Mouse (Mus musculus): ENCODE data around the gene Rap1gap2. TPM values are rescaled to one million over a fixed set of nuclear protein-coding genes. Genes with fewer than 3 reads are reported as not detected.

Gene Rap1gap2
- total and polyA plus RNA-seq, 3 experiments, result 5.8 to 10.1 TPM; not detected in 1

DNA sequence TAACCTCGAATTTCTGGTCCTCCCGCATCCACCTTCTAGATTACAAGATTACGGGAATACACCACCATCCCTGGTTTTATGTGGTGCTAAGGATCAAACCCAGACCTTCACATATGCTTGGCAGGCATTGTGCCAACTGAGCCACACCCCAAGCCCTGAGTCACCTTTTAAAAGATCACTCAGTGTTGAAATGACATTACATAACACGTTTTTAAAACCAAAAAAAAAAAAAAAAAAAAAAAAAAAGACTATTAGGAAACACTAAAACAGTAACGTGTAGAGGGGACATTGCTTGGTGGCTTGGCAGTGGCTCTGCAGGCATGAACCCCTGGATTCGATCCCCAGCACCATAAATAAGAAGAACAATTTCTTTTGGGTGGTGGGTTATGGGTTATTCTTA, 59.1 kb downstream of the Rap1gap2 start (continued):
- TF ChIP-seq USF1 (IDR thresholded peaks at IDR 0.05; ENCODE audit: low read depth, low read length) (no peak), NRF1 (IDR thresholded peaks at IDR 0.05; ENCODE audit: insufficient read depth, low read depth, low read length, poor library complexity, severe bottlenecking) (no peak), MEF2A (IDR thresholded peaks at IDR 0.05; ENCODE audit: extremely low read depth, insufficient replicate concordance, low read depth, low read length, poor library complexity, severe bottlenecking) (no peak), EP300 (IDR thresholded peaks at IDR 0.05; ENCODE audit: low read depth in 1 of 2, low read length in 2 of 2) (peak; percentile 48 to 59; a peak in 3 of 4 replicates), ZNF384 (IDR thresholded peaks at IDR 0.05; ENCODE audit: low read depth, low read length) (peak; percentile 85), NELFE (IDR thresholded peaks at IDR 0.05; ENCODE audit: low read depth, low read length) (no peak), TAL1 (IDR thresholded peaks at IDR 0.05; ENCODE audit: low read length) (no peak), TCF12 (IDR thresholded peaks at IDR 0.05; ENCODE audit: low read depth, low read length) (no peak)

DNA sequence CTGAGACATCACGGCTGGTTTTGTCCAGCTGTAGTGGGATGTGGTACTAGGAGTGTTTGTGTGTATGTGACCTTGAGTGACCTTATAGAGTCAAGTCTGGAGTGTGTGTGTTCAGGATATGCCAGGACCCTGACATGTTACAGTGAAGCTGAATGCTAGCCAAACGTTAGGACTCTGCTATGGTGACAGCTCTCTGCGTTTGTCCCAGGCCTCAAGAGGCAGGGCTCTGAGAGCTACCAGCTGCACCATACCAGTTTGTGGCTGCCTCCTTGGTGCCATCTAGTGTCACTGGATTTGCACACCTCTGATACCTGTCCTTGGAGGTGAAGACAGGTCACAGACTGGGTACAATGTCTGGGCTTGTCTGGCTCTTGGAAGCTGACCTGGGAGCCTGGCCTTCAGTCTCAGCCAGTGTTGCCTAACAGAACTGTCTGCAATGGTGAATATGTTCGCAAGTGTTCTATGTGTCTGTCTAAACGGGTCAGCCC, 60.1 kb downstream of the Rap1gap2 start:
- Histone ChIP-seq H3K4me3 (ENCODE audit: control insufficient read depth in 1 of 2, insufficient read depth in 1 of 2, low read depth in 2 of 2, low read length in 2 of 2) (no peak overlapping the region), H3K79me2 (ENCODE audit: control insufficient read depth, insufficient read depth, low read length, poor library complexity) (no peaks in the 10 kb centered on the region), H3K9ac (ENCODE audit: control insufficient read depth, low read depth, low read length, poor library complexity, severe bottlenecking) (no peak overlapping the region), H3K4me1 (ENCODE audit: control insufficient read depth in 1 of 2, insufficient read depth in 2 of 2, low read length in 2 of 2) (peaks cover 35 to 53% of the 10 kb centered on the region in 2 experiments), H3K36me3 (ENCODE audit: control insufficient read depth in 1 of 2, insufficient read depth in 2 of 2, low read length in 2 of 2) (peaks cover 0 to 42% of the 10 kb centered on the region in 2 experiments; a peak in 2 of 4 replicates), H3K9me3 (replicated peaks; ENCODE audit: insufficient read depth, low read length) (no peaks in the 10 kb centered on the region), H3K27ac (ENCODE audit: control insufficient read depth, low read depth, low read length) (no peak overlapping the region), H3K27me3 (ENCODE audit: control insufficient read depth in 1 of 2, insufficient read depth in 2 of 2, low read length in 2 of 2) (no peaks in the 10 kb centered on the region)
- no peak for DNase-seq (ENCODE audit: low read depth, low spot score)
- 0 out of 6 replicates have a peak, but pooled peaks of 1 of the 3 experiments have one; percentile 7 for TF ChIP-seq CTCF (IDR thresholded peaks at IDR 0.05 in 2 of 3, conservative IDR thresholded peaks at IDR 0.05 in 1 of 3; ENCODE audit: control insufficient read depth in 1 of 3, insufficient read depth in 1 of 3, low read depth in 2 of 3, low read length in 3 of 3, poor library complexity in 1 of 3, severe bottlenecking in 1 of 3)
- TF ChIP-seq ZMIZ1 (IDR thresholded peaks at IDR 0.05; ENCODE audit: low read depth, low read length), result no peak

DNA sequence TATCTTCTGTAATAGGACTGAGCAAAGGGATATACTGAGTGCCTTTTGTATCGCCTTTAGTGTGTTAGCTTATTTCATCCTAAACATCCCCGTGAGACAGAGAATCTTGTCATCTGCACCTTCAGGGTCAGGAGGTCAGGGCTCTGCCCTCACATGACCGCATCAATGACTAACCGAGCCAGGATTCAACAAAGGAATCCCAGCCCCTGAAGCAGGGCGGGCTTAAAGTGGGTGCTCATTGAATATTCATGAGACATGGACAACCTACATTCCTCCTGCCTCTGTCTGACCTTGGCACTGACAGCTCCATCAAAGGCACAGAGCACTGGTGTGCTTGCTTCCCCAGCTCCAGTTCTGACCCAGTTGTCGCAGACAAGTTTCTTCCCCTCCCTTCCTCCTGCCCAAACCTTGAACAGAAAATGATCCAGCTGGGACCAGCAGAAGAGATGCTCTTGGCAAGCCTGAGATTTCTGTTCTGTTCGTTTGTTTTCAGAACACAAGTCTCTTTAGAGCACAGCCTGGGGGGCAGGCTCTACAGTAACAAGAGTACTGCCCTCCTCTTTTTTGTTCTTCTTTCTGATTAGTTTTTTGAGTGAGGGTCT, 61.8 kb downstream of the Rap1gap2 start:
- H3K36me3 ChIP-seq (ENCODE audit: control insufficient read depth in 1 of 2, insufficient read depth in 2 of 2, low read length in 2 of 2), result peaks cover 0 to 39% of the 10 kb centered on the region in 2 experiments; a peak in 2 of 4 replicates
- no peak overlapping the region for H3K27ac ChIP-seq (ENCODE audit: control insufficient read depth, low read depth, low read length)
- no peaks in the 10 kb centered on the region for H3K27me3 ChIP-seq (ENCODE audit: control insufficient read depth in 1 of 2, insufficient read depth in 2 of 2, low read length in 2 of 2)
- H3K9ac ChIP-seq (ENCODE audit: control insufficient read depth, low read depth, low read length, poor library complexity, severe bottlenecking), result no peak overlapping the region
- DNase-seq (ENCODE audit: low read depth, low spot score), result no peak
- peaks cover 24 to 43% of the 10 kb centered on the region in 2 experiments for H3K4me1 ChIP-seq (ENCODE audit: control insufficient read depth in 1 of 2, insufficient read depth in 2 of 2, low read length in 2 of 2)
- H3K9me3 ChIP-seq (replicated peaks; ENCODE audit: insufficient read depth, low read length), result no peaks in the 10 kb centered on the region
- no peak for TF ChIP-seq MAZ (IDR thresholded peaks at IDR 0.05; ENCODE audit: low read depth, low read length)
- TF ChIP-seq SIN3A (IDR thresholded peaks at IDR 0.05; ENCODE audit: low read length), result 0 out of 2 replicates have a peak, but pooled peaks have one; percentile 16
- TF ChIP-seq EP300 (IDR thresholded peaks at IDR 0.05; ENCODE audit: low read depth in 1 of 2, low read length in 2 of 2), result 0 out of 4 replicates have a peak, but pooled peaks have one; percentile 11 to 17
- no peak overlapping the region for H3K4me3 ChIP-seq (ENCODE audit: control insufficient read depth in 1 of 2, insufficient read depth in 1 of 2, low read depth in 2 of 2, low read length in 2 of 2)
- no peaks in the 10 kb centered on the region for H3K79me2 ChIP-seq (ENCODE audit: control insufficient read depth, insufficient read depth, low read length, poor library complexity)
